Mouse (Mus musculus): ENCODE measurements around the gene Mapre3.

DNA sequence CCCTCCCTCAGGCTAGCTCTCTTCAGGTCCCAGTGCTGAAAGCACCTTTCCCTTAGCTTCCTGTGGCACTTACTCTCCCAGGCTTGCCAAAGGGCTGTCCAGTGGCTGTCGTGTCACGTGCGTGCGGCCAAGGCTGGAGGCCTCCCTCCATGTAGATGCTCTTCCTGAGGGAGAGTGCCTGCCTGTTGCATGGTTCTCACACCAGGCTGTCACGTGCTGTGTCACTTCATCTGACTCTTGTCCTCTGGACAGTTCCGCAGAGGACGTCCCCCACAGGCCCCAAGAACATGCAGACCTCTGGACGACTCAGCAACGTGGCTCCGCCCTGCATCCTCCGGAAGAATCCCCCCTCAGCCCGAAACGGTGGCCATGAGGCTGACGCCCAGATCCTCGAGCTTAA lies 49.9 kb downstream of the Mapre3 start:
- TF ChIP-seq CTCF (IDR thresholded peaks at IDR 0.05; ENCODE audit: control insufficient read depth, insufficient read depth, low read length): no peak
- no peak for TF ChIP-seq POLR2A (IDR thresholded peaks at IDR 0.05; ENCODE audit: borderline replicate concordance, control insufficient read depth, low read depth, low read length)
